Mouse (Mus musculus) embryo, embryonic 11 days (tissue): ENCODE measurements around the gene Fthl17d.
"Not testable (repeated sequence)": the region's sequence is repeated elsewhere in the genome, so short reads cannot be mapped to it uniquely, and the experiment has no call there.

ENCODE experiments used
- DNase-seq: peaks from one replicate; pipeline ENCODE4 v3.0.0-alpha.2; 2015

The Fthl17d gene

GRCm38 (mm10) chrX:8986655-8987054 is at the start of gene Fthl17d:
Fthl17d (minus strand) TSS chrX:8986755.
- not testable (repeated sequence) for DNase-seq

DNA sequence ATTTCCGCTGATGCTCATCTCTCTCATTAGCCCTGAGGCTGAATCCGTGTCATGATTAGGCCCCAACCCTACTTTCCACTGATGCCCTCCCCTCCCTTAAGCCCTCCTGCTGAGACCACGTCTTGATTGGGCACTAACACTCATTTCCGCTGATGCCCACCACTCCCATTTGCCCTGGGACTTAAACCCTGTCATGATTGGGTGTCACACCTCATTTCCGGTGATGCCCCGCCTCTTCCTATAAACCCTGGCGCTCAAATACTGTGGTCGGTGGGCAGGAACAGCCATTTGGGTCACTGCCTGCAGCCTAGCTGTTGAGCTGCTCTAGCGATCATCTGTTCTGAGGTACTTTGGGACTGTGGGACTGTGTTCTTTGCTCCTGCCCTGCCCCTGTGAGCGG is 46.6 kb upstream of the Fthl17d start, which contains the start of gene Fthl17e:
Gene Fthl17e, plus strand, starts transcription at position 301 of the 400 bp plus-strand sequence.
- DNase-seq, result not testable (repeated sequence)

DNA sequence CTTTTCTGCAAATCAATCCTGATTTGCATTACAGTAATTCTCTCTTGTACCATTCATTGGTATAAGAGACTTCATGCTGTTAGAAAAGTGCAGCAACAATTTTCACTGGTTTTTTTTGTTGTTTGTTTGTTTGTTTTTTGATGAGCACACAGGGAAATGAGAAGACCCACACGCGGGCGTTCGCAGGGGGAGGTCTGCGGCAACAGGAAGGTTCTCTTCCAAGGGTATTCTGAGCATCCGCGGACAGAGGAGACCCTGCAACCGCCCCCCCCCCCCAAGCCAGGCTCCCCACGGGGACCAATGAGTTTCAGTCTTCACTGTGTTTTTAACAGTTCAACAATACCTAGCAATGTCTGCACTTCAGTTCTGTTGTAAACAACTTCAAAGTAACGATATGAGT is 32.9 kb upstream of the Fthl17d start:
- DNase-seq, result no peak

DNA sequence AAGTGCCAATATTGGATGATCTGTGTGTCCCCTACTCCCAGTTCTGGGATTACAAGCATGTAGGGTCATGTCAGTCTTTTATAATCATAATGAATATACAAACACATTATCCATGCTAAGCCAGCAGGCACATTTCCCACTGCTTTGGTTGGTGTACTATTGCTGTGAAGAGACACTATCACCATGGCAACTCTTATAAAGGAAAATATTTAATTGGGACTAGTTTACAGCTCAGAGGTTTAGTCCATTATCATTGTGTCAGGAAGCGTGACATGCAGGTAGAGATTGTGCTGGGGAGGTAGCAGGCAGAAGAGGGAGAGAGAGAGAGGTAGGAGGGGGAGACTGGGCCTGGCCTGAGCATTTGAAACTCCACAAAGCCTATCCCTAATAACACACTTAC is 29.5 kb upstream of the Fthl17d start:
- DNase-seq, result no peak

DNA sequence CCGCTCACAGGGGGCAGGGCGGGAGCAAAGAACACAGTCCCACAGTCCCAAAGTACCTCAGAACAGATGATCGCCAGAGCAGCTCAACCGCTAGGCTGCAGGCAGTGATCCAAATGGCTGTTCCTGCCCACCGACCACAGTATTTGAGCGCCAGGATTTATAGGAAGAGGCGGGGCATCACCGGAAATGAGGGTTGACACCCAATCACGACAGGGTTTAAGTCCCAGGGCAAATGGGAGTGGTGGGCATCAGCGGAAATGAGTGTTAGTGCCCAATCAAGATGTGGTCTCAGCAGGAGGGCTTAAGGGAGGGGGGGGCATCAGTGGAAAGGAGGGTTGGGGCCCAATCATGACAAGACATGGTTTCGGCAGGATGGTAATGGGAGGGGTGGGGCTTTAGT is 10.1 kb downstream of the Fthl17d start, which contains the start of gene Fthl17c:
Gene Fthl17c, minus strand, starts transcription at position 101 of the 400 bp plus-strand sequence.
- DNase-seq, result not testable (repeated sequence)

DNA sequence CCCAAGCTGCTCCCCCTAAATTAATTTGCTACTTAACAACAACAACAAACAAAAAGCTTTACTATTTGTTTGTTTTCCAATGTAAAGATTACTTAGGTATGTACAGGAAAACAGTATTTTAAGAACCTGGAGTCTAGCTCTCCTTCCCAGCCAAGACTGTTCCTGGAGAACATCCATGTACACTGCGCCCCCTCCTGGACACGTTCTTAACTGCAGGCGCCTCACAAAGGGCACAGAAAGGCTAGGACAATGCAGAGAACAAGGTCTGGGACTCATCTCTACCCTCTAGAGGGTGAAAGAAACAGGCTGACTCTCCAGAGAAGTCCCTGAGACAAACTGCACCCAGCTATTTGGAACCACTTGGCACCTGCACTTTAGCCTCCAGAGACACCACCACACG is 21.9 kb downstream of the Fthl17d start:
- not testable (repeated sequence) for DNase-seq

DNA sequence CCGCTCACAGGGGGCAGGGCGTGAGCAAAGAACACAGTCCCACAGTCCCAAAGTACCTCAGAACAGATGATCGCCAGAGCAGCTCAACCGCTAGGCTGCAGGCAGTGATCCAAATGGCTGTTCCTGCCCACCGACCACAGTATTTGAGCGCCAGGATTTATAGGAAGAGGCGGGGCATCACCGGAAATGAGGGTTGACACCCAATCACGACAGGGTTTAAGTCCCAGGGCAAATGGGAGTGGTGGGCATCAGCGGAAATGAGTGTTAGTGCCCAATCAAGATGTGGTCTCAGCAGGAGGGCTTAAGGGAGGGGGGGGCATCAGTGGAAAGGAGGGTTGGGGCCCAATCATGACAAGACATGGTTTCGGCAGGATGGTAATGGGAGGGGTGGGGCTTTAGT is 23.7 kb downstream of the Fthl17d start, which contains the start of gene Fthl17b:
Gene Fthl17b, minus strand, starts transcription at position 101 of the 400 bp plus-strand sequence.
- DNase-seq, result not testable (repeated sequence)

GRCm38 (mm10) chrX:8948130-8948805 is 38.3 kb downstream of the Fthl17d start:
- DNase-seq, result peak; percentile 79

DNA sequence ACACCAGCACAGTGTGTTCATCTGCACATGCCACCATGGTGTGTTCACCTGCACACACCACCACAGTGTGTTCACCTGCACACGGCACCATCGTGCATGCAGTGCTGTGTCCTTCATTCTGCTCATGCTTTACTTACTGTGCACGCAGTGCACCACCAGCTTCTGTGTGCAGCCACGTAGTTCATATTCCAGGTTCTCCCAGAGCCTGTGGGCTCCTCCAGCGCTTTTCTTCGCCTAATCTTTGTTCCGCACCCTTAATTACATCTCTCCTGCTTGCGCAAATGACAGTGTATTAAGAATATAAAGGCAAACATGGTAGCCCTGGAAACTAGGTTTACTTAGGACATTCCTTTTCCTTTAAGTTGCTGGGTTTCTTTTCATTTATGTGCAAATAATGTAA is 42.5 kb downstream of the Fthl17d start:
- DNase-seq, result no peak
